Mouse (Mus musculus) forebrain, embryonic 14.5 days (tissue): ENCODE results near the gene Tapbp. TPM values are rescaled to one million over a fixed set of nuclear protein-coding genes. Genes with fewer than 3 reads are reported as not detected.
A peak's percentile ranks its signal among the peaks of the same experiment; 100 is the strongest.

Source experiments
- ATAC-seq: fragments of 200-750 bp; cut with Nextera tagmentation; 2 replicates; pipeline ENCODE4 v1.8.0; 2017; ENCODE audit warnings: mild to moderate bottlenecking, moderate library complexity
- DNase-seq: peaks from one replicate; pipeline ENCODE4 v3.0.0-alpha.2; 2015; ENCODE audit warnings: low spot score
- H3K27ac ChIP-seq: fragments of 300-500 bp; sonication (generic); 2 replicates; pipeline ENCODE4 v1.5.1; 2014; ENCODE audit warnings: low read depth, mild to moderate bottlenecking, control low read depth, low read length, moderate library complexity
- H3K27me3 ChIP-seq: fragments of 300-500 bp; sonication (generic); replicated peaks from 2 replicates; pipeline ENCODE4 v1.6.1; 2014; ENCODE audit warnings: low read length, control low read depth, mixed read lengths; ENCODE audit not compliant: control insufficient read depth, insufficient read depth
- H3K36me3 ChIP-seq: fragments of 300-500 bp; sonication (generic); 2 replicates; pipeline ENCODE4 v1.6.1; 2014; ENCODE audit warnings: low read length, control low read depth; ENCODE audit not compliant: control insufficient read depth, insufficient read depth
- H3K4me1 ChIP-seq: fragments of 300-500 bp; sonication (generic); 2 replicates; pipeline ENCODE4 v1.6.1; 2014; ENCODE audit warnings: antibody characterized with exemption, low read length, control low read depth; ENCODE audit not compliant: control insufficient read depth, insufficient read depth
- H3K4me2 ChIP-seq: fragments of 300-500 bp; sonication (generic); 2 replicates; pipeline ENCODE4 v1.6.1; 2014; ENCODE audit warnings: mild to moderate bottlenecking, control low read depth, low read length
- H3K4me3 ChIP-seq: fragments of 300-500 bp; sonication (generic); 2 replicates; pipeline ENCODE4 v1.5.1; 2014; ENCODE audit warnings: low read depth, low read length, control low read depth
- H3K9ac ChIP-seq: fragments of 300-500 bp; sonication (generic); 2 replicates; pipeline ENCODE4 v1.6.1; 2014; ENCODE audit warnings: mild to moderate bottlenecking, low read length, control low read depth, moderate library complexity
- H3K9me3 ChIP-seq: fragments of 300-500 bp; sonication (generic); replicated peaks from 2 replicates; pipeline ENCODE4 v1.6.1; 2016; ENCODE audit warnings: low read length, control low read depth, mixed read lengths; ENCODE audit not compliant: control insufficient read depth
- WGBS: fragments of 180-500 bp; shearing (Covaris S2); extraction: QIAGEN DNeasy Blood & Tissue Kit; methylation state at CpG from one replicate; pipeline ENCODE4 v1.1.7; 2014; 5-methylcytosine and 5-hydroxymethylcytosine counted together
- polyA plus RNA-seq: library from polyadenylated mRNA; unstranded; fragments of >200 nt; fragmentation: Nextera tagmentation; extraction: Ambion mirVana; gene quantifications from 2 replicates; pipeline ENCODE4 v1.2.1, GENCODE M21; 2014

Tapbp gene
- polyA plus RNA-seq, 1 experiment from 2014 or later, result 14.1 TPM

GRCm38 (mm10) chr17:33910346-33911051, 5.2 kb upstream of the Tapbp start:
- Histone ChIP-seq H3K9me3 (no peaks in the 10 kb centered on the region), H3K4me1 (peaks cover 11% of the 10 kb centered on the region), H3K9ac (peak overlapping the region; percentile 90), H3K36me3 (peaks cover 41% of the 10 kb centered on the region), H3K27ac (no peak overlapping the region), H3K27me3 (no peaks in the 10 kb centered on the region), H3K4me3 (peak overlapping the region; percentile 94), H3K4me2 (peak overlapping the region; percentile 93)
- 51% methylated on average over 11 of the region's 11 CpGs for WGBS
- no peak for DNase-seq
- no peak for ATAC-seq

- H3K4me3 ChIP-seq, result no peak overlapping the region
- 90% methylated on average over 31 of the region's 31 CpGs for WGBS
- peaks cover 11% of the 10 kb centered on the region for H3K4me1 ChIP-seq
Measured at GRCm38 (mm10) chr17:33911052-33911812, 4.5 kb upstream of the Tapbp start.

GRCm38 (mm10) chr17:33911813-33912414, 3.8 kb upstream of the Tapbp start:
- WGBS, result 94% methylated on average over 28 of the region's 28 CpGs

More at GRCm38 (mm10) chr17:33911052-33911812, 4.5 kb upstream of the Tapbp start:
- no peak for DNase-seq
- Histone ChIP-seq H3K9me3 (no peaks in the 10 kb centered on the region), H3K27ac (no peak overlapping the region), H3K4me2 (no peak overlapping the region), H3K36me3 (peaks cover 41% of the 10 kb centered on the region), H3K9ac (no peak overlapping the region), H3K27me3 (no peaks in the 10 kb centered on the region)
- ATAC-seq, result no peak

GRCm38 (mm10) chr17:33913264-33913663, 2.4 kb upstream of the Tapbp start:
- DNase-seq (no peak), ATAC-seq (no peak)
- H3K4me3 ChIP-seq, result no peak overlapping the region
- peaks cover 13% of the 10 kb centered on the region for H3K4me1 ChIP-seq
- 88% methylated on average over 10 of the region's 10 CpGs for WGBS
- H3K36me3 ChIP-seq, result peaks cover 41% of the 10 kb centered on the region
- no peak overlapping the region for H3K9ac ChIP-seq
- no peaks in the 10 kb centered on the region for H3K27me3 ChIP-seq
- H3K27ac ChIP-seq, result no peak overlapping the region
- H3K9me3 ChIP-seq, result no peaks in the 10 kb centered on the region
- H3K4me2 ChIP-seq, result no peak overlapping the region

More at GRCm38 (mm10) chr17:33911813-33912414, 3.8 kb upstream of the Tapbp start:
- no peak overlapping the region for H3K9ac ChIP-seq
- H3K27me3 ChIP-seq, result no peaks in the 10 kb centered on the region
- peaks cover 41% of the 10 kb centered on the region for H3K36me3 ChIP-seq
- no peak overlapping the region for H3K4me2 ChIP-seq
- DNase-seq (no peak), ATAC-seq (no peak)
- H3K4me3 ChIP-seq, result no peak overlapping the region
- H3K27ac ChIP-seq, result no peak overlapping the region
- H3K9me3 ChIP-seq, result no peaks in the 10 kb centered on the region
- H3K4me1 ChIP-seq, result peaks cover 16% of the 10 kb centered on the region

- 97% methylated on average over 8 of the region's 8 CpGs for WGBS
- H3K4me2 ChIP-seq, result no peak overlapping the region
- H3K9ac ChIP-seq, result no peak overlapping the region
- ATAC-seq (no peak), DNase-seq (no peak)
- no peak overlapping the region for H3K4me3 ChIP-seq
- peaks cover 41% of the 10 kb centered on the region for H3K36me3 ChIP-seq
- no peaks in the 10 kb centered on the region for H3K9me3 ChIP-seq
- H3K4me1 ChIP-seq, result peaks cover 14% of the 10 kb centered on the region
- H3K27me3 ChIP-seq, result no peaks in the 10 kb centered on the region
- H3K27ac ChIP-seq, result no peak overlapping the region
Measured at GRCm38 (mm10) chr17:33913905-33914304, 1.8 kb upstream of the Tapbp start.

GRCm38 (mm10) chr17:33914969-33915391, 719 bp upstream of the Tapbp start:
- DNase-seq (no peak), ATAC-seq (no peak)
- H3K27ac ChIP-seq, result no peak overlapping the region
- H3K4me2 ChIP-seq, result peak overlapping the region; percentile 63
- no peaks in the 10 kb centered on the region for H3K27me3 ChIP-seq
- H3K4me3 ChIP-seq, result peak overlapping the region; percentile 55; the same call in 1 of the 2 replicates
- H3K9me3 ChIP-seq, result no peaks in the 10 kb centered on the region
- H3K36me3 ChIP-seq, result peaks cover 41% of the 10 kb centered on the region
- no peak overlapping the region for H3K9ac ChIP-seq
- peaks cover 24% of the 10 kb centered on the region for H3K4me1 ChIP-seq
- WGBS, result 66% methylated on average over 13 of the region's 13 CpGs

GRCm38 (mm10) chr17:33916294-33916693, 595 bp downstream of the Tapbp start:
- Histone ChIP-seq H3K27ac (peak overlapping the region; percentile 76), H3K4me3 (peak overlapping the region; percentile 55), H3K9me3 (no peaks in the 10 kb centered on the region), H3K27me3 (no peaks in the 10 kb centered on the region), H3K36me3 (peaks cover 37% of the 10 kb centered on the region), H3K4me1 (peaks cover 24% of the 10 kb centered on the region), H3K4me2 (peak overlapping the region; percentile 63), H3K9ac (peak overlapping the region; percentile 61)
- under 1% methylated on average over 12 of the region's 20 CpGs for WGBS
- peak; percentile 35 for ATAC-seq
- peak; percentile 79 for DNase-seq

GRCm38 (mm10) chr17:33916847-33917655, 1.4 kb downstream of the Tapbp start:
- DNase-seq, result no peak
- H3K4me1 ChIP-seq, result peaks cover 24% of the 10 kb centered on the region
- no peak overlapping the region for H3K27ac ChIP-seq
- ATAC-seq, result no peak
- peak overlapping the region; percentile 61; the same call in 1 of the 2 replicates for H3K9ac ChIP-seq
- H3K4me3 ChIP-seq, result peak overlapping the region; percentile 55
- H3K36me3 ChIP-seq, result peaks cover 29% of the 10 kb centered on the region
- H3K27me3 ChIP-seq, result no peaks in the 10 kb centered on the region
- WGBS, result 77% methylated on average over 31 of the region's 31 CpGs
- no peaks in the 10 kb centered on the region for H3K9me3 ChIP-seq
- H3K4me2 ChIP-seq, result peak overlapping the region; percentile 63
